Mouse (Mus musculus) lung, adult 2 months (tissue): ENCODE results near the gene Tctn1.

Experiments
- CTCF ChIP-seq: fragments of 200-500 bp; IDR thresholded peaks from 2 replicates; pipeline ENCODE4 v1.5.1; 2011; ENCODE audit warnings: mild to moderate bottlenecking, low read length, control low read depth; ENCODE audit not compliant: insufficient read depth
- POLR2A ChIP-seq: fragments of 200-500 bp; IDR thresholded peaks from 2 replicates; pipeline ENCODE4 v1.6.1; 2011; ENCODE audit warnings: low read depth, mild to moderate bottlenecking, control low read depth, low read length, borderline replicate concordance; ENCODE audit errors: extremely low read depth

- no peak for TF ChIP-seq POLR2A
- TF ChIP-seq CTCF = no peak
Measured at GRCm38 (mm10) chr5:122219655-122220629, 44.3 kb downstream of the Tctn1 start.
